Mouse (Mus musculus) CH12.LX (cell line): ENCODE data around the gene Prkg2. TPM values are rescaled to one million over a fixed set of nuclear protein-coding genes. Genes with fewer than 3 reads are reported as not detected.

ENCODE experiments used
- DNase-seq: peaks from one replicate; pipeline ENCODE4 v3.0.0-alpha.2; 2013; ENCODE audit errors: extremely low read depth
- H3K27ac ChIP-seq: 2 replicates; pipeline ENCODE4 v1.5.1; 2012; ENCODE audit warnings: low read depth, mild to moderate bottlenecking, control low read depth, moderate library complexity; ENCODE audit not compliant: insufficient read depth
- H3K27me3 ChIP-seq: replicated peaks from 2 replicates; pipeline ENCODE3; 2012; ENCODE audit warnings: inconsistent platforms
- H3K36me3 ChIP-seq, 2 experiments: replicated peaks in 1 of 2; 2 replicates each; pipeline versions ENCODE3 to v1.6.1; 2012; ENCODE audit warnings: inconsistent platforms in 1 of 2, low read length in 1 of 2, mild to moderate bottlenecking in 1 of 2, mixed read lengths in 1 of 2, moderate library complexity in 1 of 2; ENCODE audit not compliant: control insufficient read depth in 1 of 2, insufficient read depth in 1 of 2
- H3K4me1 ChIP-seq, 2 experiments: 2 replicates each; pipeline ENCODE4 v1.6.1; 2012; ENCODE audit warnings: inconsistent platforms in 1 of 2, moderate library complexity in 1 of 2; ENCODE audit not compliant: insufficient read depth in 2 of 2, control insufficient read depth in 1 of 2
- H3K4me2 ChIP-seq: 2 replicates; pipeline ENCODE4 v1.6.1; 2012; ENCODE audit warnings: low read depth, mild to moderate bottlenecking, control low read depth; ENCODE audit not compliant: poor library complexity, insufficient read depth, severe bottlenecking
- H3K4me3 ChIP-seq, 3 experiments: fragments of 150-350 bp in 1 of 3; sonication (generic) in 1 of 3; replicated peaks in 1 of 3; 2 replicates each; pipeline versions ENCODE3 to v1.5.1; 2011 to 2012; ENCODE audit warnings: low read depth in 2 of 3, low read length in 2 of 3, mild to moderate bottlenecking in 2 of 3, moderate library complexity in 2 of 3, control low read depth in 1 of 3, improper control_type of control experiment in 1 of 3, inconsistent platforms in 1 of 3, mixed read lengths in 1 of 3; ENCODE audit not compliant: poor library complexity in 1 of 3
- H3K79me2 ChIP-seq: replicated peaks from 2 replicates; pipeline ENCODE4 v1.6.1; 2012; ENCODE audit warnings: mild to moderate bottlenecking, moderate library complexity; ENCODE audit not compliant: control insufficient read depth, poor library complexity, insufficient read depth, severe bottlenecking; ENCODE audit errors: extremely low read depth
- H3K9ac ChIP-seq: 2 replicates; pipeline ENCODE4 v1.6.1; 2012; ENCODE audit warnings: low read depth, mild to moderate bottlenecking, control low read depth, moderate library complexity; ENCODE audit not compliant: insufficient read depth
- H3K9me3 ChIP-seq: replicated peaks from 2 replicates; pipeline ENCODE3; 2012; ENCODE audit warnings: low read length, inconsistent platforms, mixed read lengths
- CHD2 ChIP-seq: IDR thresholded peaks from 2 replicates; pipeline ENCODE4 v1.6.1; 2011; ENCODE audit warnings: low read length, improper control_type of control experiment
- CTCF ChIP-seq, 2 experiments: IDR thresholded peaks in 1 of 2; conservative IDR thresholded peaks in 1 of 2; 2 replicates each; pipeline ENCODE4 v1.5.1; 2011 to 2012; ENCODE audit warnings: low read depth in 2 of 2, low read length in 2 of 2, improper control_type of control experiment in 1 of 2, inconsistent platforms in 1 of 2, mild to moderate bottlenecking in 1 of 2, moderate library complexity in 1 of 2
- E2F4 ChIP-seq: IDR thresholded peaks from 2 replicates; pipeline ENCODE4 v1.6.1; 2011; ENCODE audit warnings: low read depth, low read length, improper control_type of control experiment; ENCODE audit not compliant: insufficient replicate concordance
- ELF1 ChIP-seq: IDR thresholded peaks from 2 replicates; pipeline ENCODE4 v1.6.1; 2014; ENCODE audit warnings: low read depth, mild to moderate bottlenecking, inconsistent platforms, low read length, improper control_type of control experiment
- ETS1 ChIP-seq: conservative IDR thresholded peaks from 2 replicates; pipeline ENCODE4 v1.6.1; 2012; ENCODE audit warnings: low read depth, mild to moderate bottlenecking, inconsistent platforms, low read length, improper control_type of control experiment, moderate library complexity
- GABPA ChIP-seq: IDR thresholded peaks from 2 replicates; pipeline ENCODE4 v1.6.1; 2012; ENCODE audit warnings: low read depth, low read length, improper control_type of control experiment, inconsistent platforms; ENCODE audit not compliant: insufficient replicate concordance
- HCFC1 ChIP-seq: IDR thresholded peaks from 2 replicates; pipeline ENCODE4 v1.6.1; 2012; ENCODE audit warnings: low read depth, mild to moderate bottlenecking, inconsistent platforms, low read length, improper control_type of control experiment
- KAT2A ChIP-seq: IDR thresholded peaks from 2 replicates; pipeline ENCODE4 v1.6.1; 2012; ENCODE audit warnings: low read length, improper control_type of control experiment, inconsistent platforms; ENCODE audit not compliant: insufficient replicate concordance
- MAFK ChIP-seq: IDR thresholded peaks from 2 replicates; pipeline ENCODE4 v1.6.1; 2011; ENCODE audit warnings: low read length, improper control_type of control experiment; ENCODE audit not compliant: insufficient replicate concordance
- NELFE ChIP-seq: IDR thresholded peaks from 2 replicates; pipeline ENCODE4 v1.6.1; 2011; ENCODE audit warnings: low read depth, low read length, improper control_type of control experiment
- POLR2A ChIP-seq: IDR thresholded peaks from 2 replicates; pipeline ENCODE4 v1.6.1; 2011; ENCODE audit warnings: low read depth, mild to moderate bottlenecking, improper control_type of control experiment, low read length
- RAD21 ChIP-seq: IDR thresholded peaks from 2 replicates; pipeline ENCODE4 v1.6.1; 2011; ENCODE audit warnings: low read depth, mild to moderate bottlenecking, low read length, improper control_type of control experiment, moderate library complexity
- SMC3 ChIP-seq: IDR thresholded peaks from 2 replicates; pipeline ENCODE4 v1.6.1; 2011; ENCODE audit warnings: low read depth, low read length, improper control_type of control experiment
- USF2 ChIP-seq: conservative IDR thresholded peaks from 2 replicates; pipeline ENCODE4 v1.6.1; 2011; ENCODE audit warnings: low read depth, low read length, improper control_type of control experiment
- ZC3H11A ChIP-seq: IDR thresholded peaks from 2 replicates; pipeline ENCODE4 v1.6.1; 2012; ENCODE audit warnings: low read depth, mild to moderate bottlenecking, inconsistent platforms, low read length, improper control_type of control experiment
- ZKSCAN1 ChIP-seq: IDR thresholded peaks from 2 replicates; pipeline ENCODE4 v1.6.1; 2012; ENCODE audit warnings: low read depth, inconsistent platforms, low read length, improper control_type of control experiment, borderline replicate concordance
- ZMIZ1 ChIP-seq: IDR thresholded peaks from 2 replicates; pipeline ENCODE4 v1.6.1; 2012; ENCODE audit warnings: low read depth, mild to moderate bottlenecking, inconsistent platforms, low read length, improper control_type of control experiment
- dilution Hi-C: fragments of 300-500 bp; cut with MboI; formaldehyde crosslinking; loops from 2 replicates; pipeline ENCODE4 v1.14.3; 2020; ENCODE audit warnings: low sequenced_read_pairs; ENCODE audit not compliant: extremely low pct_unique_long_range_greater_than_20kb, extremely low pct_ligation_motif_present
- in situ Hi-C: fragments of 300-500 bp; cut with MboI; formaldehyde crosslinking; loops from 3 replicates; pipeline ENCODE4 v1.14.3; 2019; ENCODE audit warnings: low sequenced_read_pairs, low pct_ligation_motif_present, low pct_unique_long_range_greater_than_20kb, mixed read lengths
- polyA plus RNA-seq: library from polyadenylated mRNA; unstranded; fragments of >175 nt; gene quantifications from 2 replicates; pipeline ENCODE4 v1.2.1, GENCODE M21; 2012; ENCODE audit warnings: low read depth; ENCODE audit not compliant: insufficient read length
- total RNA-seq, 2 experiments: library from RNA; depleted of rRNA; stranded (reverse); fragments of 300-350 nt in 1 of 2; fragments of >200 nt in 1 of 2; gene quantifications; 2 replicates each; pipeline ENCODE4 v1.2.3; 2012 to 2014

The Prkg2 gene
- total and polyA plus RNA-seq, 3 experiments, result not detected

DNA sequence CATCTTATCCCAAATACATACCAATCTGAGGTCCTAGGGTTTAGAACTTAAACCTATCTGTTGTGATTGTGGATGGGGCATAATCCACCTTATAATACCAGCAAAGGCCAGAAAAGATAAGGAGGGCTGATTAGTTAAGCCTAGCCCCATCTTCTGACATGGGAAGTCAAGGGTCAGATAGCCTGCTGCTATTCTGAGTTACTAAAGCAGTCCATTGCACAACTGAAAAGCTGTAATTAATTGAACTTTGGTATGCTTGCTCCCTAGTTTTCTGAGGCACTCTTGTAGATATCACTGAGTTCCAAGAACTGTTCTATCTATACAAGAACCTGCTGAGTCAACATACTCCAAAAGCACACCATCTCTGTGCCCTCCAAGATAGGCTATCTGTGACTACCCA is 25.4 kb upstream of the Prkg2 start:
- Histone ChIP-seq H3K9me3 (no peaks in the 10 kb centered on the region), H3K79me2 (no peaks in the 10 kb centered on the region), H3K4me2 (no peak overlapping the region), H3K27me3 (no peaks in the 10 kb centered on the region), H3K4me1 (no peaks in the 10 kb centered on the region; a peak in 1 of 4 replicates), H3K27ac (no peak overlapping the region), H3K36me3 (no peaks in the 10 kb centered on the region), H3K4me3 (no peak overlapping the region), H3K9ac (no peak overlapping the region)
- in situ Hi-C loops (no loop called here), dilution Hi-C loops (no loop called here)
- TF ChIP-seq ETS1 (no peak), RAD21 (no peak), ZKSCAN1 (no peak), SMC3 (no peak), MAFK (no peak), USF2 (no peak), GABPA (no peak), CTCF (conservative IDR thresholded peaks at IDR 0.05 in 1 of 2, IDR thresholded peaks at IDR 0.05 in 1 of 2; ENCODE audit: low read depth in 2 of 2, low read length in 2 of 2) (no peak), ELF1 (no peak), HCFC1 (no peak), CHD2 (no peak), E2F4 (no peak), ZMIZ1 (no peak)
- no peak for DNase-seq

DNA sequence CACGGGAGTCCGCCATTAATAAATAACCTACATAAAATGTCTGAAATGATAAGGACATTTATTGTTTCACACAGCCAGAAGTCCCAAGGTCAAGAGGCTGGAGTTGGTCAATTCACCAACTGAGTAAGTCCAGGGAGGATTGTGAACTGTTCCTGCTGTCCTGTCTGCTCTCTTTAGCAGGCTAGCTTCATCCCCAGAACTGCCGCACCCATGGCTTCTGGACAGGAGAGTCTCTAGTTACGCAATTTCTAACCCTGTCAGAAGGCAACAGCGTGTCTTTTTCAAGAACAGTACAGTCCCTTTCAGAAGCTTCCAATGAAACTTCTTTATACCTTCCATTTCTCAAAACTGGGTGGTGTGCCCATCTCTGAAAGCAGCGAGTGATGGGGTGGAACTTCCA is 1.9 kb upstream of the Prkg2 start:
- H3K4me1 ChIP-seq, result no peaks in the 10 kb centered on the region
- H3K9me3 ChIP-seq, result no peaks in the 10 kb centered on the region
- TF ChIP-seq KAT2A (no peak), HCFC1 (no peak), NELFE (no peak), POLR2A (no peak), ZC3H11A (no peak), USF2 (no peak)
- no peak overlapping the region for H3K27ac ChIP-seq
- no peak overlapping the region for H3K9ac ChIP-seq
- H3K79me2 ChIP-seq, result no peaks in the 10 kb centered on the region
- no peak overlapping the region for H3K4me2 ChIP-seq
- no peak overlapping the region for H3K4me3 ChIP-seq
- no peaks in the 10 kb centered on the region for H3K36me3 ChIP-seq
- in situ Hi-C loops, result no loop called here
- DNase-seq, result no peak
- no peaks in the 10 kb centered on the region for H3K27me3 ChIP-seq
- dilution Hi-C loops, result no loop called here
